Mouse (Mus musculus) layer of hippocampus, postnatal 14 days (tissue): Measurements from ENCODE around the gene Cyyr1. TPM values are rescaled to one million over a fixed set of nuclear protein-coding genes. Genes with fewer than 3 reads are reported as not detected.
"Not testable (repeated sequence)": the region's sequence is repeated elsewhere in the genome, so short reads cannot be mapped to it uniquely, and the experiment has no call there.

ENCODE experiments used
- DNase-seq, 2 experiments: peaks; one replicate each; pipeline ENCODE4 v3.0.0; 2021 to 2022; ENCODE audit warnings: low spot score in 2 of 2, mixed read lengths in 1 of 2
- long read RNA-seq, 2 experiments: library from polyadenylated mRNA; stranded (forward); transcript quantifications; one replicate each; pipeline ENCODE4 v2.0.0; 2021
- total RNA-seq, 2 experiments: library from RNA; stranded (reverse); gene quantifications; 2 replicates each; pipeline ENCODE4 v1.2.3; 2021

The Cyyr1 gene
- 1 to 10 TPM; 4.5 to 5.1 TPM for total RNA-seq
- long read RNA-seq, experiment 1: 0 reads
- long read RNA-seq, experiment 2, partial matches to known transcripts: 0 of 3 reads
- long read RNA-seq, experiment 2, other reads (novel, unspliced or antisense): 3 of 3 reads

DNA sequence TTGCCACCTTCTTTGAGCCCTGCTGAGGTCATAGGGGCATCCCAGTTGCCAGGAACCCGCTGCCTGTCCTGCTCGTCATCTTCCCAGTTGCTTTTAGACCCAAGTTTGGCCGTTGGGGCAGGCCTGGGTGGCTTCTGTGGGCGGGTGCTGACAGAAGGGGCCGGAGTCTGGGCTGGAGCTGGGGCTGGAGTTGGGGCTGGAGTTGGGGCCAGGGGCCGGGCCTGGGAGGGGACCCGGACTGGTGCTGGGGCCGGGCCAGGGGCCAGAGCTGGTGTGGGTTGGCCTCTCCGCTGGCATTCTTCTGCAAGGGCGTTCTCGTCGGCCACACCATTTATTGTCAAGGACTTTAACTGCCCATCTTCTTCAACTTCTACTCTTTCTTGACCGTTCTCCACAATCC lies at the start of gene Cyyr1:
Gene Cyyr1, minus strand, starts transcription at position 101 of the 400 bp plus-strand sequence.
- DNase-seq: not testable (repeated sequence)

DNA sequence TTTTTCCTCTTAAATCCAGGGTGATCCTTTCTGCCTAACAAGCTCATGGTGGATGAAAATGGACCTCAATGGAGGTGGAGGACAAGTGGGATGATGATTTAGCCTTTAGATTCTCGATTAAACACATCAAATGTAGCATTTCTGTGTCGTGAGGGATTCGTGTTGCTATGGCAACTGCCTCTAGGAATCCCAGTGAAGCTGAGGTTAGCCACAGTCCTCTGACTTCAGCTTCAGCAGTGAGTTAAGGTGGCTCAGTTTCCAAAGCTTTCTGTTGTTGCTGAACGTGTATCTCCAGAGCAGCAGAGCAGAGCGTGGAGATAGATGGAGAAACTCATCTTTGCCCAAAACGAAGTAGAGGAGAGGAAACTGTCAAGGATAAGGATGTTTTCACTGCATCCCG lies 35.6 kb upstream of the Cyyr1 start:
- no peak for DNase-seq

DNA sequence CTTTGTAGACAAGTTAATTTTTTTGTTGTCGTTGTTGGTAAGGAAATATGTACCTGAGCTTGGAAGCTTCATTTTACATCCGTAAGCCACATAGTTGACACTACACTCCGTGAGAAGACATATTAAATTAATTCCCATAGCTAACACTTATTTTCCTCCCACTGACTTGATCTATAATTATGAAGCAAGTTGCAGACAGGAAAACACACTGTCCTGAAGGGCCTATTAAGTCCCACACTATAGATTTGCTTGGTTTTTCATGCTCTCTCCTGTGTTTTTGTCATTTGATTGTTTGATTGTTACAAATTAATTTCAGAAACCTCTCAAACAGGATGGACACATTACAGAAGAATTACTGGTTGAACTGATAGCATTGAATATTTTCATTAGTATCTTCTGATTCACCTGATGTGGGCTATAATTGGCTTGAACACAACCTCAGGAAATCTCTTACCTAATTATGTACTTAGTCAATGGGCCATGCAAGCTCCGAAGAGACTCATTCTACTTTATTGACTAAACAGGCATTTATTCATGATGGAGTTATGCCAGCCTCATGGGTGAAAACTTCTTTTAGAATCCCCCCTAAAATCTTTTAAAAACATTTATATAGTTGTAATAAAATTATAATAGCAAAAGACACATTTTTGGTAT lies 34.5 kb upstream of the Cyyr1 start:
- DNase-seq: no peak

DNA sequence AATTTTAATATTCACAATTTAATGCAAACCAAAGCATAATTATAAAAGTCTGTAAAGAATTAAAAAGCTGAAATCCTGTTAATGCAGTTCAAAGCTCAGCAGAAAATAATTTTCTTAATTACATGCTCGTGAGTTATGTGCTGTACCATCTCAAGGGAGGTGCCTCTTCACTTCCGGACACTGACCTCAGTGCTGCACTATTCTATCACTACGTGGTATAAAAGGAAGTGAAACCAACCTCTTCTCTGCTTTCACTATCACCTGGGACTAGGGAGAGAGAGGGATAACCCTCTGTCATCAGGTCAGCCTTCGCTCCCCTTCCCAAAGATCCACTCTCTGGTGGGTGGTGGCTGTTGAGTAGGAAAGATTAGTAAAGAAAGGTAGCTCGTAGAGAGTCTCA lies 13.3 kb upstream of the Cyyr1 start:
- DNase-seq: no peak

DNA sequence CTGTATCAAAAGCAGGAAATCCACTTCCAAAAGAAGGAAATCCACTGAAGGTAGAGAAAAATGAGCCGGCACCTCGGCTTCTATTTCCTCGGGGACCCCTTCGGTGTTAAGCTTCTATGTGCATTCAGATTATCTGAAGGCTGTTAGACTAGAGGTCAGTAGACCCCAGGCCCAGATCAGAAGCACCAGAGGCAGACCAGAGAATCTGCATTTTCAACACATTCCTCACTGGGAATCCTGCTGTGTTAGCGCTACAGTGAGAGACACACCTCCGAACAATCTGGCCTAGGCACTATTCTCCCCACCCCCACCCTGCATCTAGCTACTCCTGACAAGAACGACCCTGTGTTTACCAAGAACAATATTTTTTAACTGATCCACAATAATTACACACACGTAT lies 641 bp upstream of the Cyyr1 start:
- no peak for DNase-seq

DNA sequence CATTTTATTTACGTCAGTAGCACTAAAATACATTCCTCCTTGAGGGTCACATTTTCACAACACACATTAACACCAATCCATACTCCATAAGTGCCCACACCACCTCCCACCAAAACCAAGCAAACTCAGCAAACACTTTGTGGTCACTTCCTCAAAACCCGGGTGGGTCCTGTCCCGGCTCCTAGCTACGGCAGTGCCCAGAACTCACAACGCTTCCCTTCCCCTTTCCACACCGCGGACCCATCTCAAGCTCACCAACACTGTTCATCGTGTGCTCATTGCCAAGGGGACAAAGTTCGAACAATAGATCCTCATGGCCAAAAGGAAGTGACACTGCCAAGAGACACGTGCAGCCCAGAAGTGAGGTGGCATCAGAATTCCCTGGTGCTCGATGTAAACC lies 1.2 kb downstream of the Cyyr1 start:
- DNase-seq: not testable (repeated sequence)

DNA sequence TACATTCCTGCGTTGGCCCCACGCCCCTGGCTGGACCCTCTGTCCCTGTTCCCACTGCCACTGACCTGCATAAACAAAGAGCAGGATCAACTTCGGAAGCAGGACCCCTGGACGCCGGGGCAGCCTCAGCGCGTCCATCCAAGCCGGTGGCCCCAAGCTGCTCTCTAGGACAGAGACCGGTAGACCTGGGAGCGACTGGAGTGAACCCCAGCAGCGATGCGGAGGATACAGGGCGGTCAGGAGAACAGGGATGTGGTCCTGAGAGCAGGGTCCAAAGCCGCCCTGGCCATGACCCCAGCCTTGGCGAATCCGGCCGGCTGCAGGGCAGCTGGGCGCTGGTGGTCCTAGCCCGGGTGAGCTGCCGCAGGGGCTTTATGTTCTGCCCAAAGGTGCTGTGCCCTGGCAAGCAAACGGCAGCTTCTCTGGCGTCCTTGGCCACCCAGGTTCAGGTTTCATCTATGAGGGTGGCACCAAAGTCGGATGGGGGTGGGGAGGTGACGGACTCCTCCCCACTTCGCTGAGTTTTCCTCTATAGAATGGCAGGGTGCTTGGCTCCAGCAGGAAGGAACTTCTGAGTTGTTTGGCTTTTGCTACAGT lies 3.1 kb downstream of the Cyyr1 start:
- DNase-seq: no peak

DNA sequence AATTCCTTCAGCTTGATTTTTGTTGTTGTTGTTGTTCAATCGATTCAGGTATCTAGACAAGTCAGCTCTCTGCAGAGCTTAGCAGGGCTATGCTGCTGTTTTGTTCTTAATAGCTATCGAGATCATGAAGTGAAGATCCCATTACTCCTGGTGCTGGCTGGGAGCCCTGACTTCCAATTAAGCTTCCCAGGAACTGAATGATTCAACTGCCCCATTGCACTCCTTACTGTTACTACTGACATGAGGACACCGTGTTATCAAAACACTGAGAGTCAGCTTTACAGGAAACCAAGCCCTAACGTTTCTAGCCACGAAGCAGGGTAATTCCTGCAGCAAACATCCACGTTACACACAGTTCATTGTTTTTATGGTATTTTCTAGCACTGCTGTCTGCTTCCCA lies 6.7 kb downstream of the Cyyr1 start:
- no peak for DNase-seq

DNA sequence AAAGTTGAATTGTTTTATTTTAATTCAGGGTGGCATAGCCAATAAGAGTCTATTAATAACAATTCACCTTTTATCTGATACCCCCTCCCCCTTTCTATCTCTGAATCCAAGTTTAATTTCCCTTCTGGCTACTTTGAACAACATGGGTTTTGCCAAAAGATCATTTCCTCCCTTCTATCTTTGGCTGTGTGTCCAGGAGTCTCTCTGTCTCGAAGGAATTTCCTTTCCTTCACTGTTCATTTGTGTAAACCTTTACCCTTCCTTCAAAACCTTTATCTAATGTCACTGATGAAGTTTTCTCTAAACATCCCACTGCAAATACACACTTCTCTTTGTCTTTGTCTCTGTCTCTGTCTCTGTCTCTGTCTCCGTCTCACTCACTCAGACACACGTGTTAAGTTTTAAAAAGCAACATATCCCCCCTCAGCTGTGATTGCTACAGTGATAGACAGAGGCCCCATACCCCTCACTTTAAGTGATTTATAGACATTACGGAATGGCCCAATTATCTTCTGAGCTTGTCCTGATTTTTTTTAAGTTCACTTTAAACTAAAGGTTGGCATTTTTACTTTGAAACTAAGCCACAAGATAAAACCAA lies 11.4 kb downstream of the Cyyr1 start:
- no peak for DNase-seq

DNA sequence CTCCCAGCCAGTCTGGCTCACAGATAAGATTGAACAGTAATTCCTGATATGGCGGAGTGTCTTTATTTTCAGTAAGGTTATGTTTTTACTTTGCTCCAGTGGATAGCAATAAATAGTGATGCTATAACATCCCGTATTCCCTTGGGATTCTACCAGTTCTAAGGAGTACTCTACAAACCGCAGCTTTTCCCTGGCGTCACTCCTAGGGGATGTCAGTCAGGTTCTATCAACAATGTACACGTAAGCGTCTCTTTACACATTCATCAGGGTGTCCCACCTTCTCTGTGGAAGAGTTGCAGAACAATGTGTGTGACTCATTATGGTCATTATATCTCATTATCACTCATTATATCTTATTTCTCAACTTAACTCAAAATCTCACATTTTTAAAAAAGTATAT lies 12.2 kb downstream of the Cyyr1 start:
- DNase-seq: no peak

DNA sequence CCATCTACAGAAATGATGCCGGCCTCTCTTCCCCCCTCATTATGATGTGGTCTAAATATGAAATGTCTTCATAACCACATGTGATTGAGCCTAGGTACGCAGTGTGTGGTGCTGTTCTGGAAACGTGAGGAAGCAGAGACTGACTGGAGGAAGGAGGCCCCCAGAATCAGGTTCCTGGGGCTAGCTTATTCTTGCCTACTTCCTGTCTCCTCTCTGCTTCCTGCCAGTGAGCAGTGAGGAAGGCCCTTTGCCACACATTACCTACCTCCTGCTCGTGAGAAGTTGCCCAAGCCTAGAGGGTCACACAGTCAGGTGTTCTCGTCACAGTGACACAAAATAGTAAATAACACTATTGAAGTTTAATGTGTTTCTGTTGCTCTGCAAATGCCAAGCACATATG lies 14.8 kb downstream of the Cyyr1 start:
- no peak for DNase-seq

DNA sequence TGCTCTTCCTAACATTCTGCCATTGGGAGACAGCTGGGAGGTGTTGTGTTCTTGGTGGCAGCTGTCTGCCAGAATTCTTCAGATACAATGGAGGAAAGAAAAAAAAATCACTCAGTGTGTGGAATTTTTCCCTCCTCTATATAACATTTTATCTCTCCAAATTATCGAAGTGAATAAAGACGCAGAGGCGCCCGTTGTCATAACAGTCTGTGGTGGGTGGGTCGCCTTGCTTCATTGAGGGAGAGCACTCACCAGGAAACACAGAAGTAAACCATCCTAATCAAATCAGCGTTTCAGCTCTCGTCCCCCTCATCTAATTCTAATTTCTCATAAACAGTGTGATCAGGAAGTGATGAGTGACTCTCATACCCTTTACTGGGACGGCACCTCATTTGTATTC lies 17.1 kb downstream of the Cyyr1 start:
- DNase-seq: no peak

DNA sequence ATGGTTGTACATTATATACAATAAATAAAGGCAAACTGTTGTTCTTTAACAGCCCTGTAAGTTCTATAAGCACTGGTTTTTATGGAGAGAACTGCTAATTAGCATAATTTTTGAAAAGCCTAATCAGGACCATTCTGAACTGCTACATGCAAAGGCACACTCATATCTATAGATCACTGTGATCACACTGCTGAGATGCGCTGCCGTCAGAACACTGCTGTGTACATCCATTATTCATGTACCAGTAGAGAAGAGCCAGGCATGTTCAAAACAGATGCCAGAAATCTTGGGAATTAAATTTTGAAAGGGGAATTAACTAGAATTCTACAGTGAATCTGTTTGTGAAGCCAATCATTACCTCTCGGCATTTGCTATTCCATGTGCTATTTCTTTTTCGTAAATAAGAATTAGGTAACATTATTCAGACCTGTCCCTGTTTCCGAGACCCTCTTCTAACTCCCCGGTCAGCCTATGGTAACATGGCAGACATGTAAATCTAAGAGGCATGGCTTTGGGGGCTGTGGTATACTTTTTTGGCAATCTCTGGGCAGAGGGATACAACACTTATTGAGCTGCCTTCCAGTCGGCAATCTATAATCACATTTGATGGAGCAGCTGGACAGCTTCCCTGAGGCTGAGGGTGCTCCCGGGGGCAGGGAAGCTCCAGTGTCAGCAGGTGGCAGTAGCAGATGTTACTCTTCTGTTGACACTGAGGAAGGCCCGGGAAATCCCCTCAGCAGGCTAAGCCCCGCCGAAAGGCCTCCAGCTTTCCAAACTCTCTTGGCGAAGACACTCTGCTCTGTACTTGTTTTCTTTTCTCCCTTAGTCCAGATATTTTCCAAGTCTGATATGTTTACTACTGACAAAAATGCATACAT lies 25.2 kb downstream of the Cyyr1 start:
- no peak for DNase-seq

DNA sequence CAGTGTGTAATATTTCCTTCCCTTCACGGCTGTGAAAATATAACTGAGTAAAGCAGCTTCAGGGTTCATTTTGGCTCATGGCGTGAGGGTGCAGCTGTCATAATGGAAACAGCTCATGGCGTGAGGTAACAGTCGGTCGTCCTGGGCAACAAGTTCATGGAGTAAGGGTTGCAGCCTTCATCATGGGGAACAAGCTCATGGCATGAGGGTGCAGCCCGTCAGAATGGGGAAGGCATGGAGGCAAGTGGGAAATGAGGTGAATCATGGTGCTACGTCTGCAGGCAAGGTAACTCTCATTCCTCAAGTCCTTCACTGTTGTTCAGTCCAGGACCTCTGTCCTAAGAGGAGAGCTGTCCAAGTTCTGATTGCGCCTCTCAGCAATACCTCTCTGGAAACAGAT lies 28.6 kb downstream of the Cyyr1 start:
- no peak for DNase-seq

DNA sequence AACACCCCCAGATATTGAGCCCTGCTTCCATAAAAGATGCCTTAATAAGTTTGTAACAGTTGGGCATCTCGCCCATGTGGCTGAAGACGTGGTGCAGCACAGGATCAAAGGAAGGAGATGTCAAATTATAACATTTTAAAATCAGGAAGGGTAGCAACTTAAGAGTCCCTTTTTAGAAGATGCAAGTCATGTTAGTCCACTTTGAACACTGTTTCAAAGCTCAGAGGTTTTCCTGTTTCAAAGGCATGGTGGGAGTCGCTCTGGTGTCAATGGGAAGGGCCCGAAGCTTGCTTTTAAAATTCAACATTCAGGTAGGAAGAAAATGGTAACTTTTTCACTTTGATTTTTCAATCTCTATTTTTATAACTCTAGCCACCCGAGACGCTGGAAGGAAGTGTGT lies 45.9 kb downstream of the Cyyr1 start:
- DNase-seq: no peak

DNA sequence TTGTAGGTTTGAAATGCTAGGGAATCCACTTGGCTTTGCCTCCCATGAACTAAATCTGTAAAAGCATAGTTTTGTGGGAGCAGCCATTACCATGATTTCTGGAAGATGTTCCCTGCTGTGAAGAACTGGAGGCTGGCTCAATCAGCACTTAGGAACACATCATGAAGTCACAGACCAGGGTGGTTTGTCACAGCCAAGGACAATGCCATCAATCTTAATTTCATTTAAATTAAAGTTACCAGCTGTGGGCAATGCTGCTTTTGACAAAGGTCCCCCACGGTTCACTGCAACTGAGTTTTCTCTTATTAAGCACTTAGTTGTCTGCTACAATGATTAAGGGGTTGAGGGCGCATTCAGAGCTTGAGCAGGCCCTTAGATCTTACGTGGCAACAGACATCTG lies 48.1 kb downstream of the Cyyr1 start:
- DNase-seq: no peak

DNA sequence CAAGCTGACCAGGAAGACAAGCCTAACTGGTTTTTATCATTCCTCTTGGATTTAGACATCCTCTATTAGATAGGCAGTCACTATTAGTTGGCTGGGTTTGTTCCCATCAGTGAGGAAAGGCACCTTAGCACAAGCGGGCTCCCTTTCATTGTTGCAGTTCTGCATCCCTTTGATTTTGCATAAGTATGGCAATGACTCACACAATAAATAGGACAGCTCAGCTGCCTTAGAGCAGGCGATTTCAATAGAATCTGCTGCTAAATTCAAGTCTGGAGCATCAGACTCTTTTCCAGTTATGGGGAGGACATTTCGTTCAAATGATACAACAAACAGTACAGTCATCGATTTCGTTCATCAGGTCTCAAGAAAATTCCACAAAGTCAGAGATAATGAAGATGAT lies 49.8 kb downstream of the Cyyr1 start:
- no peak for DNase-seq

DNA sequence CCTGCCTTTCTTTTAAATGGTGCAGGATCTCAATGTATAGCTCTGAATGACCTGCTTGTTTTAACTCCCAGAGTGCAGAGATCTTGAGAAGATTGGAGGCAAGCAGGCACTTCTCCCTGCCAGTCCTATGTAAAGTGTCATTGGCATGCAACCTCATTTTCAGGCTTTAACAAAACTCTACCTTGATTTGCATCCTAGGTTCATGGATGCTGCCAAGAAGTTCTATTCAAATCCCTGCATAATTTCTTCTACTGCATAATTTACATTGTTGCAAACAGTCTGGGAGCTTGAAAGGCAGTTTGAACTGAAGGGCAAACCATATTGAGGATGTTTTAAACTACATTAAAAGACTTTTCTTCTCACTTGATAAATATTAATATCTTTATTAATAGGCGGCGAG lies 57.4 kb downstream of the Cyyr1 start:
- no peak for DNase-seq

DNA sequence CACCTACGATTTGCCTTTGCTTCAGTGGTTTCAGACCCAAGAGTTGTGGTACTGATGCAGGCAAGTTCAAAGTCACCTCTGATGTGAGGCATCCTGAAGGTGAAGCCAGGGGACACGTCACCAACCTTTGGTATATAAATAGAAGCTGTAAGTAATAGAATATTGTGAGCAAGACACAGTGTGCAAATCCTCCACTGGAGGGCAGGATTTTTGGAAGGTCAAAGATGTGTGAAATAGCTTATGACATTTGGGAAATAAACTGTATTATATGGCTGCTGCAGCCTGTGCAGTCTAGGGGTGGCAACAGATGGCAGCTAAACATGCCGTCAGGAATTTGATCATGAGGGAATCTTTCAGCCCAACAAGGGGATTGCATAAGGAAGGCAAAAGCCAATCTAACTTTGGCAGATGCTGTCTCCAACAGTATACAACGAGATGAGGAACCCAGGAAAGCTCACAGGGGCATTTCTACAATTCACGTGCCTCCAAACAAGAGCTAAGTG lies 65.0 kb downstream of the Cyyr1 start:
- peak; percentile 26 to 41 for DNase-seq

DNA sequence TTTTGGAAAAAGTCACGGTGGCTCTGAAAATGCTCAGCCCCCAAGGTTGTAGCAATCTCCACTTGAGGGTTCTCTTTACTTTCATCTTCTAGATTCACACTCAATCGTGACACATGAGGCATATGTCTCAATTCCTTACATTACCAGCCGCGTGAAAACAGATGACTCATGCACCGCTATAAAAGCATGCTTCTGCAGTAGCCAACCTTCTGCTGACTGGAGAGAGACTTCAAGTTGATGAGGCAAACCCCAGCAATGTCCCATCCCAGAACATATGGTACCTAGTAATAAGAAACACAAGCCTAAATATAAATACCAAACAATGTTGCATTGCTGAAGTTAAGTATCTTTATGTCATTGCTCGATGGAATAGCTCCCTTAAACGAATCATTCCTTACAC lies 65.9 kb downstream of the Cyyr1 start:
- no peak for DNase-seq

DNA sequence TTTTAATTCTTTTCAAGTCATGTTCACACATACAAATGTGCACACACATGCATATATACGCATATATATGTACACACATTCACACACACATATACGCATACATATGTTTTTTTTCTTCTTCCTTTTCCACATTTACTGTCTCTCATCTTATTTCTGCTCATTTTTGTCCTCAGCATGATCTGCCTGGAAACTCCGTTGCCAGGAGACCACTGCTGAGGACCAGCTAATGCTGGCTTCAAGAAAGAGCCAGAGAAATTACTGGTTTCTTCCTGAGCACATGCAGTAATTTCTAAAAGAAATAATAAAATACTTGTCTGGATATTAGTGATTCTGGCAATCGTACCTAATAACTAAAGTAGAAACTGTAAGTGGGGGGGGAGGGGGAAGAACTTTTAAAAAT lies 68.6 kb downstream of the Cyyr1 start:
- no peak for DNase-seq
